Mouse (Mus musculus) ES-Bruce4 (cell line): Measurements from ENCODE around the gene Engase. TPM values are rescaled to one million over a fixed set of nuclear protein-coding genes. Genes with fewer than 3 reads are reported as not detected.

Experiments
- H3K27ac ChIP-seq: 2 replicates; pipeline ENCODE4 v1.5.1; 2012; ENCODE audit warnings: low read length, inconsistent platforms; ENCODE audit not compliant: insufficient read depth
- H3K27me3 ChIP-seq: 2 replicates; pipeline ENCODE4 v1.6.1; 2012; ENCODE audit warnings: mild to moderate bottlenecking, low read length, inconsistent platforms; ENCODE audit not compliant: control insufficient read depth, poor library complexity, insufficient read depth, severe bottlenecking
- H3K36me3 ChIP-seq: 2 replicates; pipeline ENCODE4 v1.6.1; 2012; ENCODE audit warnings: inconsistent platforms, mild to moderate bottlenecking, low read length, moderate library complexity; ENCODE audit not compliant: control insufficient read depth, poor library complexity, insufficient read depth, severe bottlenecking
- H3K4me1 ChIP-seq: one replicate; pipeline ENCODE4 v1.8.1; 2011; ENCODE audit warnings: low read length; ENCODE audit not compliant: control insufficient read depth, insufficient read depth
- H3K4me3 ChIP-seq: 2 replicates; pipeline ENCODE4 v1.5.1; 2011; ENCODE audit warnings: low read depth, mild to moderate bottlenecking, low read length
- H3K9ac ChIP-seq: 2 replicates; pipeline ENCODE4 v1.6.1; 2012; ENCODE audit warnings: low read depth, mild to moderate bottlenecking, inconsistent platforms; ENCODE audit not compliant: poor library complexity, severe bottlenecking
- H3K9me3 ChIP-seq: replicated peaks from 2 replicates; pipeline ENCODE4 v1.6.1; 2012; ENCODE audit warnings: mild to moderate bottlenecking, low read length, inconsistent platforms; ENCODE audit not compliant: control insufficient read depth, poor library complexity, insufficient read depth, severe bottlenecking
- CTCF ChIP-seq: IDR thresholded peaks from one replicate; pipeline ENCODE4 v1.8.1; 2011; ENCODE audit warnings: low read depth, low read length
- EP300 ChIP-seq: IDR thresholded peaks from 2 replicates; pipeline ENCODE4 v1.6.1; 2011; ENCODE audit warnings: low read depth, low read length; ENCODE audit not compliant: insufficient read depth
- POLR2A ChIP-seq: IDR thresholded peaks from one replicate; pipeline ENCODE4 v1.8.1; 2011; ENCODE audit warnings: low read length; ENCODE audit not compliant: insufficient read depth
- polyA plus RNA-seq: library from polyadenylated mRNA; stranded (reverse); fragments of >200 nt; gene quantifications from 2 replicates; pipeline ENCODE4 v1.2.4, GENCODE M21; 2011; ENCODE audit warnings: low read depth; ENCODE audit not compliant: missing spikeins, insufficient read depth, insufficient read length

The Engase gene
- polyA plus RNA-seq, 1 experiment = 7.8 TPM

DNA sequence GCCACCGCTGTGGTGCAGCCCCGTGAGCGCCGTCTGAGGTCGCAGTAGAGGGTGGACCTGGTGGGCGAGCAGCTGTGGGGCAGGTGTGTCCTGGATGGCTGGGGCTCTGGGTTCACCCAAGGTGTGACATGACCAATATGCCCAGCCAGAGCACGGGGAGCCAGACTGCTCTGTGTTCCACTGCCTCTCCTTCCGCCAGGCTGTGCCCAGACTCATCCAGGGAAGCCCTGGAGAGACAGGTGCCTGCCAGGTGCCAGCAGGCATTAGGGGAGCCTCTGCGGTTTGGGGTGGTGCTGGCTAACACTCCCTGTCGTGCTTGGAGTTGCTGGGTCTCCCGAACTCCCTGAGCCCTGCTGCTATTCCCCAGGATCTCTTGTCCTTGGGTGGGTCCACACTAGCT is 61.4 kb downstream of the Engase start:
- H3K4me1 ChIP-seq = peaks cover 3% of the 10 kb centered on the region
- no peaks in the 10 kb centered on the region for H3K9me3 ChIP-seq
- H3K27me3 ChIP-seq = no peaks in the 10 kb centered on the region
- no peak overlapping the region for H3K9ac ChIP-seq
- H3K36me3 ChIP-seq = no peaks in the 10 kb centered on the region
- no peak for TF ChIP-seq EP300
- TF ChIP-seq POLR2A = no peak
- TF ChIP-seq CTCF = no peak
- no peak overlapping the region for H3K27ac ChIP-seq
- no peak overlapping the region for H3K4me3 ChIP-seq

Other genes with a start within 250 kb of the Engase start
- gene Cyth1, start 228.2 kb upstream of the Engase start, polyA plus RNA-seq = 1.8 and 6.1 TPM in 2 replicates
- 26.1 and 26.8 TPM in 2 replicates for gene Usp36, start 186.6 kb upstream of the Engase start, polyA plus RNA-seq
- gene Cep295nl, start 134.3 kb upstream of the Engase start, polyA plus RNA-seq = 0.41 and 0.64 TPM in 2 replicates
- gene Timp2, start 121.1 kb upstream of the Engase start, polyA plus RNA-seq = 19.4 and 23.6 TPM in 2 replicates
- gene Lgals3bp, start 74.7 kb upstream of the Engase start, polyA plus RNA-seq = 3.6 and 6.1 TPM in 2 replicates
- 15.4 and 16.3 TPM in 2 replicates for gene Cant1, start 57.7 kb upstream of the Engase start, polyA plus RNA-seq
- 2.1 and 2.4 TPM in 2 replicates for gene C1qtnf1, start 48.6 kb upstream of the Engase start, polyA plus RNA-seq